Mouse (Mus musculus): ENCODE measurements around the gene Lrrtm4. TPM values are rescaled to one million over a fixed set of nuclear protein-coding genes. Genes with fewer than 3 reads are reported as not detected.

Lrrtm4 gene
- polyA plus RNA-seq, 1 experiment from 2014 or later, result 0.42 TPM

DNA sequence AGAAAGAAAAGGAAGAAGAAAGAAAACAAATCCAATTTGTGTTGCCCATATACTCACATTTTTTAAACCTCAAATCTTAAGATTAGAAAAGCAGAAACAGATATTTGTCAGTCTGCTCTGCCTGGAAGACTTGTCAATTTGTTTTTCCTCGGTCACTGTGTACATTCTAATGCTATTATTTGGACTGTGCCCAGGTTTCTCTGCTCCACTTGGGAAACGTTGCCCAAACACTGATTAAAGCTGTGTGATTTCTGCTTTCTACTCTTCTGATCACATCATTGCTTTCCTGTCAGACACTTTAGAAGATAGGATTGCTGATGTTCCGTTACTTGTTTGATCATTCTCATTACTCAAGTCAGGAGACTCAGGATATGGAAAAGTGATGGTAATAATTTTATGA lies 247.1 kb downstream of the Lrrtm4 start:
- ATAC-seq, result no peak

DNA sequence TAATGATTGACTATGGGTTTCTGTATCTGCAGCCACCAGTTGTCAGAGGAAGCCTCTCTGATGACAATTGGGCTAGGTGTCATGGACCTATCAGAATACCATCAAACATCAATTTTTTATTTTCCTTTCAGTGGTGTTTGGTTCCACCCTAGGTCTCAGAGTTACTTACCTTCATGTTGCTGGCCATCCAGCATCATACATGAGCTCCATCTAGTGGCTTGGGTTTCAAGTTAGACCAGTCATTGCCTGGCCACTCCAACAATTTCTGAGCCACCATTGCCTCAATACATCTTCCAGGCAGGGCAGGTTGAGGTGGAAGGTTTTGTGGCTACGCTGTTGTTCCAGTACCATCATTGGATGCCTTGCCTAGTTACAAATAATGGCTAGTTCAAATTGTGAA lies 268.3 kb downstream of the Lrrtm4 start:
- WGBS, result 93% methylated on average over 1 of the region's 1 CpGs
- Histone ChIP-seq H3K27ac (ENCODE audit: low read length) (no peak overlapping the region), H3K27me3 (replicated peaks; ENCODE audit: control insufficient read depth, insufficient read depth, low read length) (no peaks in the 10 kb centered on the region), H3K4me3 (ENCODE audit: low read length) (no peak overlapping the region), H3K4me2 (ENCODE audit: low read depth, low read length) (no peak overlapping the region), H3K9me3 (ENCODE audit: control insufficient read depth, low read length) (no peaks in the 10 kb centered on the region), H3K36me3 (ENCODE audit: control insufficient read depth, insufficient read depth, low read length) (no peaks in the 10 kb centered on the region), H3K9ac (ENCODE audit: low read depth, low read length) (no peak overlapping the region), H3K4me1 (ENCODE audit: control insufficient read depth, insufficient read depth, low read length) (no peaks in the 10 kb centered on the region)
- ATAC-seq, result no peak

More for the DNA sequence above, 247.1 kb downstream of the Lrrtm4 start:
- no peaks in the 10 kb centered on the region for H3K4me1 ChIP-seq (ENCODE audit: control insufficient read depth, insufficient read depth, low read length)
- H3K9ac ChIP-seq (ENCODE audit: low read depth, low read length), result no peak overlapping the region
- H3K36me3 ChIP-seq (ENCODE audit: control insufficient read depth, insufficient read depth, low read length), result no peaks in the 10 kb centered on the region
- no peaks in the 10 kb centered on the region for H3K27me3 ChIP-seq (replicated peaks; ENCODE audit: control insufficient read depth, insufficient read depth, low read length)
- 44% methylated on average over 3 of the region's 3 CpGs for WGBS
- H3K27ac ChIP-seq (ENCODE audit: low read length), result no peak overlapping the region
- no peak overlapping the region for H3K4me2 ChIP-seq (ENCODE audit: low read depth, low read length)
- no peak overlapping the region for H3K4me3 ChIP-seq (ENCODE audit: low read length)
- no peaks in the 10 kb centered on the region for H3K9me3 ChIP-seq (ENCODE audit: control insufficient read depth, low read length)

DNA sequence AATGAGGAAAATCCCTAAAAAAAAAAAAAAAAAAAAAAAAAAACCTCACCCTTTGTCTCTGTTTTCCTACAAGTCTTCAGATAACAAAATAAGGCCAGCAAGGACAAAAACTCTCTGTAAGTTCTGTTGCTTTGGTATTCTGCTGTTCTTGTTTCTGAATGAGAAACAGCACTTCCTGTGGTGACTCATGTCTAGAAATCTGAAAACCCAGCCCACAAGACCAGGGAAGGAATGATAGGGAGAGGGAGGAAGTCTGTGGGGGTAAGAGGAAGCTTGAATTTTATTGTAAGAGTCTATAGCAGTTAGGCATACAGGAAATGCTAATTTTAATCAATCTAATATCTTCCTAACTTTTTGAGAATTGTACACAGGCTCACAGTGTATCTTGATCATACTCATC lies 283.2 kb downstream of the Lrrtm4 start:
- no peak for ATAC-seq
- Histone ChIP-seq H3K27me3 (replicated peaks; ENCODE audit: control insufficient read depth, insufficient read depth, low read length) (no peaks in the 10 kb centered on the region), H3K27ac (ENCODE audit: low read length) (no peak overlapping the region), H3K4me2 (ENCODE audit: low read depth, low read length) (no peak overlapping the region), H3K9ac (ENCODE audit: low read depth, low read length) (no peak overlapping the region), H3K9me3 (ENCODE audit: control insufficient read depth, low read length) (no peaks in the 10 kb centered on the region), H3K4me1 (ENCODE audit: control insufficient read depth, insufficient read depth, low read length) (no peaks in the 10 kb centered on the region), H3K4me3 (ENCODE audit: low read length) (no peak overlapping the region), H3K36me3 (ENCODE audit: control insufficient read depth, insufficient read depth, low read length) (no peaks in the 10 kb centered on the region)

DNA sequence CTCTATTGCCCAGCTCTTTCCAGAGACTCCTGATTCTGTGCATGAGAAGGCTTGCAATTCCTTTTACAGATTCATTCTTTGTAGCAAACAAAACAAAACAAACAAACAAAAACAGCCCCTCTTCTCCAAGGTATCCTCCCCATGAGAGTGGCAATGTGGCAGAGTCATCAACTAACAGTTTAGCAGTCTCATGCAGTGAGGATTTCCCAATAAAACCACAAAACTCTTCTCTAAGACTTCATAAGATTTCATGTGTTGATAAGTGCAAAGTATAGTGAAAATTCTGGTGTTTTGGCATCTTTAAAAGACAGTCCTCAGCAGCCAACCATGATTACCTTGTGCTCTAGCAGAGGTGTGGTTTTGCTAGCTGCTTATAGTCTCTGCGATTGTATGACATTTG lies 284.9 kb downstream of the Lrrtm4 start:
- 82% methylated on average over 1 of the region's 1 CpGs for WGBS
- H3K36me3 ChIP-seq (ENCODE audit: control insufficient read depth, insufficient read depth, low read length), result no peaks in the 10 kb centered on the region
- H3K4me1 ChIP-seq (ENCODE audit: control insufficient read depth, insufficient read depth, low read length), result no peaks in the 10 kb centered on the region
- H3K27ac ChIP-seq (ENCODE audit: low read length), result no peak overlapping the region
- H3K9me3 ChIP-seq (ENCODE audit: control insufficient read depth, low read length), result no peaks in the 10 kb centered on the region
- H3K9ac ChIP-seq (ENCODE audit: low read depth, low read length), result no peak overlapping the region
- H3K27me3 ChIP-seq (replicated peaks; ENCODE audit: control insufficient read depth, insufficient read depth, low read length), result no peaks in the 10 kb centered on the region
- no peak overlapping the region for H3K4me3 ChIP-seq (ENCODE audit: low read length)
- no peak overlapping the region for H3K4me2 ChIP-seq (ENCODE audit: low read depth, low read length)
- ATAC-seq, result no peak

DNA sequence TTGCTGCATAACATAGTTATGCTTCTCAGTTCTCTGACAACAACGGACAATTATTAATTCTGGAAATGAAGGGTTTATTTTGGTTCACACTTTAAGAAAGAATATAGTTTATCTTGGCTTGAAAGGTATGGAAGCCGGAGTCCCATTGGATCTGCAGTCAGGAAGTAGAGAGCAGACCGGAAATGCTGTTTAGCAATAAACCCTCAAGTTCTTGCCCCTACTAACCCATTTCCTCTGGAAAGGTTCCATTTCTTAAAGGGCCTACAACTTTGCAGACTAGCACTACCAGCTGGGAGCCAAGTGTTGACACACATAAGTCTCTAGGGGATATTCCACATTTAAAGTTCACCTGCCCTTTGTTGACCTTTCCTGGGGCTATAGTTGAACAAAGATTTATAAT lies 309.7 kb downstream of the Lrrtm4 start:
- H3K4me3 ChIP-seq (ENCODE audit: low read length), result no peak overlapping the region
- H3K9me3 ChIP-seq (ENCODE audit: control insufficient read depth, low read length), result no peaks in the 10 kb centered on the region
- ATAC-seq, result no peak
- no peaks in the 10 kb centered on the region for H3K4me1 ChIP-seq (ENCODE audit: control insufficient read depth, insufficient read depth, low read length)
- H3K9ac ChIP-seq (ENCODE audit: low read depth, low read length), result no peak overlapping the region
- no peaks in the 10 kb centered on the region for H3K27me3 ChIP-seq (replicated peaks; ENCODE audit: control insufficient read depth, insufficient read depth, low read length)
- H3K27ac ChIP-seq (ENCODE audit: low read length), result no peak overlapping the region
- 84% methylated on average over 3 of the region's 3 CpGs for WGBS
- H3K4me2 ChIP-seq (ENCODE audit: low read depth, low read length), result no peak overlapping the region
- H3K36me3 ChIP-seq (ENCODE audit: control insufficient read depth, insufficient read depth, low read length), result no peaks in the 10 kb centered on the region

DNA sequence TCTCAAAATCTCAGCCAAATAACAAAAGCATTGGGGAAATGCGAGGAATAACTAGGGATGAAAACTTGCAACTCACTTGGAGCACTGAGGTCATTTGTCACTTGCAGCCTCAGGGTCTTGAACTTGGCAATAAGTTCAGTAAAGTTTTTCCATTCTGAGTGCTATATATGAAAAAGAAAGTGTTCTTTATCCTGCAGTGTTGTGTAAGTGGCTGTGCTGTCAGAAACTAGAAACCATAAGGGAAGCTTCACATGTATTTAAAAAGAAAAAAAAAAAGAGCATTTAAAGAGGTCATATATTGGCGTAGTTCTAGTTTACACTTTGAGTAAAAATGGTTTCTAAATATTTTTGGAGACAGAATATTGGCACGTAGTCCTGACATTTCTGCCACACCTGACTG lies 313.1 kb downstream of the Lrrtm4 start:
- H3K9me3 ChIP-seq (ENCODE audit: control insufficient read depth, low read length), result no peaks in the 10 kb centered on the region

DNA sequence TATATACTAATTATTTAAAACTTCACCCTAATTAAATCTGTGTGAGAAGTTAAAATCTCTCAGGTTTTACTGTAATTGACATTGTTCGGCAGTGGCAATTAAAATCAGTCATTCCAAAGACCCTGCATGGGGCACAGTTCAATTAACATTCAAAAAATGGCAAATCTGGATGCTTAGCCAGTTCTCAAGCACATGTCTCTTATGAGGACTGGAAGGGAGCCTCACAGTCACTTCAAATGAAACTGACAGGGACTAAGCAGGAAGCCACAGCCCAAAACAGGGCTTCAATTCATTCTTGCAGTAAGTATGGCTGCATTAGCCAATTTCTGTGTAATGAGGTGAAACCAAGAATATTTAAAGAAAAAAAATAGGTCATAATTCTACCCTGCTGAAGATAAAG lies 333.6 kb downstream of the Lrrtm4 start:
- H3K4me2 ChIP-seq (ENCODE audit: low read depth, low read length), result no peak overlapping the region
- no peaks in the 10 kb centered on the region for H3K36me3 ChIP-seq (ENCODE audit: control insufficient read depth, insufficient read depth, low read length)
- H3K9ac ChIP-seq (ENCODE audit: low read depth, low read length), result no peak overlapping the region
- no peak overlapping the region for H3K4me3 ChIP-seq (ENCODE audit: low read length)
- WGBS, result 68% methylated on average over 1 of the region's 1 CpGs
- H3K9me3 ChIP-seq (ENCODE audit: control insufficient read depth, low read length), result no peaks in the 10 kb centered on the region
- H3K27ac ChIP-seq (ENCODE audit: low read length), result no peak overlapping the region
- H3K27me3 ChIP-seq (replicated peaks; ENCODE audit: control insufficient read depth, insufficient read depth, low read length), result no peaks in the 10 kb centered on the region
- H3K4me1 ChIP-seq (ENCODE audit: control insufficient read depth, insufficient read depth, low read length), result no peaks in the 10 kb centered on the region
- no peak for ATAC-seq

More for the DNA sequence above, 313.1 kb downstream of the Lrrtm4 start:
- Histone ChIP-seq H3K4me1 (ENCODE audit: control insufficient read depth, insufficient read depth, low read length) (no peaks in the 10 kb centered on the region), H3K27ac (ENCODE audit: low read length) (no peak overlapping the region), H3K4me2 (ENCODE audit: low read depth, low read length) (no peak overlapping the region), H3K4me3 (ENCODE audit: low read length) (no peak overlapping the region), H3K36me3 (ENCODE audit: control insufficient read depth, insufficient read depth, low read length) (no peaks in the 10 kb centered on the region), H3K27me3 (replicated peaks; ENCODE audit: control insufficient read depth, insufficient read depth, low read length) (no peaks in the 10 kb centered on the region), H3K9ac (ENCODE audit: low read depth, low read length) (no peak overlapping the region)
- 67% methylated on average over 3 of the region's 3 CpGs for WGBS
- ATAC-seq, result no peak

DNA sequence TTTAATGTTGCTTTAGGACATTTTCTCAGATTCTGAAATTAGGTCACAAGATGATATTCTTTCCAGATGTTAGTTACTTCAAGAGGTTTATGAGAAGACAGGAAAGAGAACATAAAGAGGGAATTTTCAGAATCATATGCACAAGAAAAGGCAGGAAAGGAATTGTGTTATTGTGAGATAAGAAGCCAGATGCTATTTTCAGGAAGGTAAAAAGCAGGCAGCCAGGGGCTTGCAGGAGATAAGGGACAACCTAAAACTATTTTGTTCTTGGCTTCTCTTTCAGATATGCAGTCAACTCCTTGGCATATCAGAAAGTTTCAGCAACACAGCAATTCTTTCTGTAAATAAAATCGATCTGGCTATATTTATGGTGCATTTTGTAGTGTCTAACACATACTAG lies 338.4 kb downstream of the Lrrtm4 start:
- H3K4me2 ChIP-seq (ENCODE audit: low read depth, low read length), result no peak overlapping the region
- H3K4me1 ChIP-seq (ENCODE audit: control insufficient read depth, insufficient read depth, low read length), result no peaks in the 10 kb centered on the region
- H3K27ac ChIP-seq (ENCODE audit: low read length), result no peak overlapping the region
- no peak for ATAC-seq
- no peaks in the 10 kb centered on the region for H3K27me3 ChIP-seq (replicated peaks; ENCODE audit: control insufficient read depth, insufficient read depth, low read length)
- WGBS, result 76% methylated on average over 1 of the region's 1 CpGs
- H3K4me3 ChIP-seq (ENCODE audit: low read length), result no peak overlapping the region
- H3K36me3 ChIP-seq (ENCODE audit: control insufficient read depth, insufficient read depth, low read length), result no peaks in the 10 kb centered on the region
- no peak overlapping the region for H3K9ac ChIP-seq (ENCODE audit: low read depth, low read length)
- H3K9me3 ChIP-seq (ENCODE audit: control insufficient read depth, low read length), result no peaks in the 10 kb centered on the region

DNA sequence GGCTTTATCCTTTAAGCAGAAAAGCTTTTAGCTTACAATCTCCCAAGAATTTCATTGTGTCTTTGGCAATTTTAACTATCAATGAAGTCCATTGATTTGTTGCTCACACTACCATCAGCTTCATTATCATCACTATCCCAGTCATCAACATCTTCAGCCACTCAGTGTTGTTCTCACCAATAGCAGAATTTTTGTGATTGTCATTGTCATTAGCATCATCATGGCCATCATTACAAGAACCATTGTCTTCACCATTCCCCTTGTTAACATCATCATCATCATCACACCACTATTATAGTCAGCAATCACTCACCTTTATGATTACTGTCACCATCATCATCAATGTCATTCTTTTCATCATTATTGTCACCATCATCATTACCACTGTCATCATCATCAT lies 344.9 kb downstream of the Lrrtm4 start:
- Histone ChIP-seq H3K4me1 (ENCODE audit: control insufficient read depth, insufficient read depth, low read length) (no peaks in the 10 kb centered on the region), H3K27ac (ENCODE audit: low read length) (no peak overlapping the region), H3K9ac (ENCODE audit: low read depth, low read length) (no peak overlapping the region), H3K9me3 (ENCODE audit: control insufficient read depth, low read length) (no peaks in the 10 kb centered on the region), H3K4me3 (ENCODE audit: low read length) (no peak overlapping the region), H3K27me3 (replicated peaks; ENCODE audit: control insufficient read depth, insufficient read depth, low read length) (no peaks in the 10 kb centered on the region), H3K36me3 (ENCODE audit: control insufficient read depth, insufficient read depth, low read length) (no peaks in the 10 kb centered on the region), H3K4me2 (ENCODE audit: low read depth, low read length) (no peak overlapping the region)
- no peak for ATAC-seq

DNA sequence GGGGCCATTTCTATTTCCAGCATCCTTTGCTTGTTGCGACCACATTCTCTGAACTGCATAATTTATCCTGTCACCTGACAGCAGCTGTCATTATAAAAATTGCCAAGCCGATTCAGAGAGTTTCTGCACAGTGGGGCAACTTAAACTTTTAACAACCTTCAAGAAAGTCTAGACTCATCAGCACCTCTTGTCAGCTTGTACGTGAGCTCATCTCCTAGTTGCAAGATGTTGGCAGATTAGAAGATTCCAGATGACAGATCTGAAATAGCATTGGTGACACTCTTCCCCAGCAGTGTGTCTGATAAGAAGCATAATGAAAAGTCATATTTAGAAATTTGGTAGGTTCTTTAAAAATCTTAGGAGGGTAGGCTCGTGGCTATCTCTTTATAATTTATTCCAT lies 347.9 kb downstream of the Lrrtm4 start:
- WGBS, result 79% methylated on average over 4 of the region's 4 CpGs
- H3K27me3 ChIP-seq (replicated peaks; ENCODE audit: control insufficient read depth, insufficient read depth, low read length), result no peaks in the 10 kb centered on the region
- H3K4me1 ChIP-seq (ENCODE audit: control insufficient read depth, insufficient read depth, low read length), result no peaks in the 10 kb centered on the region
- ATAC-seq, result no peak
- no peak overlapping the region for H3K4me2 ChIP-seq (ENCODE audit: low read depth, low read length)
- no peak overlapping the region for H3K27ac ChIP-seq (ENCODE audit: low read length)
- H3K4me3 ChIP-seq (ENCODE audit: low read length), result no peak overlapping the region
- no peaks in the 10 kb centered on the region for H3K9me3 ChIP-seq (ENCODE audit: control insufficient read depth, low read length)
- H3K9ac ChIP-seq (ENCODE audit: low read depth, low read length), result no peak overlapping the region
- no peaks in the 10 kb centered on the region for H3K36me3 ChIP-seq (ENCODE audit: control insufficient read depth, insufficient read depth, low read length)

All from intestine, embryonic 16.5 days (tissue).